Mouse (Mus musculus): ENCODE data around the gene Tnn. TPM values are rescaled to one million over a fixed set of nuclear protein-coding genes. Genes with fewer than 3 reads are reported as not detected.
A peak's percentile ranks its signal among the peaks of the same experiment; 100 is the strongest.

Tnn gene
- total and polyA plus RNA-seq, 3 experiments, result 0.13 TPM; not detected in 2

DNA sequence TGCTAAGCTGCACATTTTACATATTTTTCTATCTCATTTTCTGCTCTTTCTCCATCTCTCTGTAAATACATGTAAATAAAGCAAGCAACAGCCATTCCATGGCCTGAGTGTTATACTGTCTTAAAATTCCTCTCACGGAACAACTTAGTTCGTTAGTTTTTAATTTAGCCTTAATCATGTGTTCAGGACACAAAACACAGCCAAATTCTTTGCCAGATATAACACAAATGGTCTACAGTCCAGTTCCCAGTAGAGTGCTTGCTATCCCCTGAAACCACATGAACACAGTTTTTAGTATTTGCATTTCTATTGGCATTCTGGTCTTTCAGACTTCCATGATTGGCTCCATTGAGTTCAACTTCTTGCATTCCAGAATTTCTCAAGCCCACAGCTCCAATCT lies 4.8 kb upstream of the Tnn start:
- H3K27ac ChIP-seq (ENCODE audit: insufficient read depth, low read depth), result no peak overlapping the region
- dilution Hi-C loops (cut with MboI; ENCODE audit: extremely low pct_ligation_motif_present, extremely low pct_unique_long_range_greater_than_20kb, low sequenced_read_pairs) (no loop called here), in situ Hi-C loops (cut with MboI; ENCODE audit: low pct_ligation_motif_present, low pct_unique_long_range_greater_than_20kb, low sequenced_read_pairs) (no loop called here)
- no peak overlapping the region for H3K4me3 ChIP-seq (replicated peaks in 1 of 3; ENCODE audit: low read depth in 2 of 3, low read length in 2 of 3, poor library complexity in 1 of 3)
- H3K9me3 ChIP-seq (replicated peaks; ENCODE audit: low read length), result no peaks in the 10 kb centered on the region
- no peak for DNase-seq (ENCODE audit: extremely low read depth)
- H3K36me3 ChIP-seq (replicated peaks in 1 of 2; ENCODE audit: control insufficient read depth in 1 of 2, insufficient read depth in 1 of 2, low read length in 1 of 2), result no peaks in the 10 kb centered on the region
- no peak overlapping the region for H3K9ac ChIP-seq (ENCODE audit: insufficient read depth, low read depth)
- no peaks in the 10 kb centered on the region for H3K4me1 ChIP-seq (ENCODE audit: control insufficient read depth in 1 of 2, insufficient read depth in 2 of 2)
- H3K4me2 ChIP-seq (ENCODE audit: insufficient read depth, low read depth, poor library complexity, severe bottlenecking), result no peak overlapping the region
- no peak for TF ChIP-seq POLR2AphosphoS2 (IDR thresholded peaks at IDR 0.05; ENCODE audit: low read depth, low read length)
- TF ChIP-seq SMC3 (IDR thresholded peaks at IDR 0.05; ENCODE audit: low read depth, low read length), result no peak
- TF ChIP-seq EP300 (IDR thresholded peaks at IDR 0.05; ENCODE audit: low read length), result no peak
- no peak for TF ChIP-seq RAD21 (IDR thresholded peaks at IDR 0.05; ENCODE audit: low read depth, low read length)
- TF ChIP-seq POLR2A (IDR thresholded peaks at IDR 0.05; ENCODE audit: low read depth, low read length), result no peak
- TF ChIP-seq TBP (conservative IDR thresholded peaks at IDR 0.05; ENCODE audit: low read depth, low read length), result no peak
- TF ChIP-seq ETS1 (conservative IDR thresholded peaks at IDR 0.05; ENCODE audit: low read depth, low read length), result no peak
- no peak for TF ChIP-seq UBTF (IDR thresholded peaks at IDR 0.05; ENCODE audit: low read depth, low read length)
- no peak for TF ChIP-seq MEF2A (IDR thresholded peaks at IDR 0.05; ENCODE audit: borderline replicate concordance, low read depth, low read length)
- no peak for TF ChIP-seq BHLHE40 (IDR thresholded peaks at IDR 0.05; ENCODE audit: low read depth, low read length)
- TF ChIP-seq KAT2A (IDR thresholded peaks at IDR 0.05; ENCODE audit: insufficient replicate concordance, low read length), result no peak
- TF ChIP-seq NRF1 (IDR thresholded peaks at IDR 0.05; ENCODE audit: low read depth, low read length), result no peak
- no peak for TF ChIP-seq IRF4 (IDR thresholded peaks at IDR 0.05; ENCODE audit: low read depth, low read length)
- no peak for TF ChIP-seq MXI1 (IDR thresholded peaks at IDR 0.05; ENCODE audit: low read depth, low read length)
- TF ChIP-seq RCOR1 (conservative IDR thresholded peaks at IDR 0.05; ENCODE audit: low read depth, low read length), result no peak
- no peak for TF ChIP-seq ELF1 (IDR thresholded peaks at IDR 0.05; ENCODE audit: low read depth, low read length)
- TF ChIP-seq ZC3H11A (IDR thresholded peaks at IDR 0.05; ENCODE audit: low read depth, low read length), result no peak
- no peak for TF ChIP-seq HCFC1 (IDR thresholded peaks at IDR 0.05; ENCODE audit: low read depth, low read length)
- no peak for TF ChIP-seq ZNF384 (IDR thresholded peaks at IDR 0.05; ENCODE audit: low read depth, low read length)
- no peak for TF ChIP-seq MAX (IDR thresholded peaks at IDR 0.05; ENCODE audit: low read length)
- H3K79me2 ChIP-seq (replicated peaks; ENCODE audit: control insufficient read depth, extremely low read depth, insufficient read depth, poor library complexity, severe bottlenecking), result no peaks in the 10 kb centered on the region
- peaks cover 3% of the 10 kb centered on the region for H3K27me3 ChIP-seq (replicated peaks)

GRCm38 (mm10) chr1:160150726-160151125 lies 2.7 kb downstream of the Tnn start:
- no peaks in the 10 kb centered on the region for H3K36me3 ChIP-seq (replicated peaks in 1 of 2; ENCODE audit: control insufficient read depth in 1 of 2, insufficient read depth in 1 of 2, low read length in 1 of 2)
- H3K4me1 ChIP-seq (ENCODE audit: control insufficient read depth in 1 of 2, insufficient read depth in 2 of 2), result peaks cover 19 to 35% of the 10 kb centered on the region in 2 experiments
- peak overlapping the region; percentile 13; the same call in 1 of the 2 replicates for H3K9ac ChIP-seq (ENCODE audit: insufficient read depth, low read depth)
- no peak overlapping the region for H3K4me3 ChIP-seq (replicated peaks in 1 of 3; ENCODE audit: low read depth in 2 of 3, low read length in 2 of 3, poor library complexity in 1 of 3)
- no peak for TF ChIP-seq ZNF384 (IDR thresholded peaks at IDR 0.05; ENCODE audit: low read depth, low read length)
- TF ChIP-seq UBTF (IDR thresholded peaks at IDR 0.05; ENCODE audit: low read depth, low read length), result no peak
- TF ChIP-seq SIN3A (IDR thresholded peaks at IDR 0.05; ENCODE audit: low read length), result 0 out of 2 replicates have a peak, but pooled peaks have one; percentile 28
- 0 out of 2 replicates have a peak, but pooled peaks have one; percentile 59 for TF ChIP-seq MAFK (IDR thresholded peaks at IDR 0.05; ENCODE audit: insufficient replicate concordance, low read length)
- peak; percentile 77 for TF ChIP-seq BHLHE40 (IDR thresholded peaks at IDR 0.05; ENCODE audit: low read depth, low read length)
- peak; percentile 54; the same call in 1 of the 2 replicates for TF ChIP-seq ZKSCAN1 (IDR thresholded peaks at IDR 0.05; ENCODE audit: borderline replicate concordance, low read depth, low read length)
- TF ChIP-seq IRF4 (IDR thresholded peaks at IDR 0.05; ENCODE audit: low read depth, low read length), result peak; percentile 62
- TF ChIP-seq MEF2A (IDR thresholded peaks at IDR 0.05; ENCODE audit: borderline replicate concordance, low read depth, low read length), result peak; percentile 80; the same call in 1 of the 2 replicates
- no peak for TF ChIP-seq TBP (conservative IDR thresholded peaks at IDR 0.05; ENCODE audit: low read depth, low read length)
- peak; percentile 84 for TF ChIP-seq EP300 (IDR thresholded peaks at IDR 0.05; ENCODE audit: low read length)
- peak; percentile 87 for TF ChIP-seq JUND (conservative IDR thresholded peaks at IDR 0.05; ENCODE audit: low read depth, low read length)
- 0 out of 2 replicates have a peak, but pooled peaks have one; percentile 27 for TF ChIP-seq CHD2 (IDR thresholded peaks at IDR 0.05; ENCODE audit: low read length)
- TF ChIP-seq MYC (IDR thresholded peaks at IDR 0.05; ENCODE audit: low read depth, low read length), result peak; percentile 25; the same call in 1 of the 2 replicates
- peak; percentile 91 for TF ChIP-seq JUN (IDR thresholded peaks at IDR 0.05; ENCODE audit: insufficient read depth, low read depth, low read length)
- peak; percentile 79 for TF ChIP-seq ETS1 (conservative IDR thresholded peaks at IDR 0.05; ENCODE audit: low read depth, low read length)
- peaks cover 2% of the 10 kb centered on the region for H3K27me3 ChIP-seq (replicated peaks)
- no peaks in the 10 kb centered on the region for H3K79me2 ChIP-seq (replicated peaks; ENCODE audit: control insufficient read depth, extremely low read depth, insufficient read depth, poor library complexity, severe bottlenecking)
- dilution Hi-C loops (cut with MboI; ENCODE audit: extremely low pct_ligation_motif_present, extremely low pct_unique_long_range_greater_than_20kb, low sequenced_read_pairs) (no loop called here), in situ Hi-C loops (cut with MboI; ENCODE audit: low pct_ligation_motif_present, low pct_unique_long_range_greater_than_20kb, low sequenced_read_pairs) (no loop called here)
- H3K9me3 ChIP-seq (replicated peaks; ENCODE audit: low read length), result no peaks in the 10 kb centered on the region
- peak; percentile 72 for DNase-seq (ENCODE audit: extremely low read depth)
- H3K4me2 ChIP-seq (ENCODE audit: insufficient read depth, low read depth, poor library complexity, severe bottlenecking), result peak overlapping the region; percentile 79
- 0 out of 2 replicates have a peak overlapping the region, but pooled peaks have one; percentile 35 for H3K27ac ChIP-seq (ENCODE audit: insufficient read depth, low read depth)
